Mouse (Mus musculus) frontal cortex, postnatal 36 days (tissue): ENCODE data around the gene Olfr1394.
A peak's percentile ranks its signal among the peaks of the same experiment; 100 is the strongest.
"Not testable (repeated sequence)": the region's sequence is repeated elsewhere in the genome, so short reads cannot be mapped to it uniquely, and the experiment has no call there.

ENCODE experiments used
- DNase-seq, 2 experiments: peaks; one replicate each; pipeline ENCODE4 v3.0.0; 2022; ENCODE audit warnings: low spot score in 2 of 2

The Olfr1394 gene

DNA sequence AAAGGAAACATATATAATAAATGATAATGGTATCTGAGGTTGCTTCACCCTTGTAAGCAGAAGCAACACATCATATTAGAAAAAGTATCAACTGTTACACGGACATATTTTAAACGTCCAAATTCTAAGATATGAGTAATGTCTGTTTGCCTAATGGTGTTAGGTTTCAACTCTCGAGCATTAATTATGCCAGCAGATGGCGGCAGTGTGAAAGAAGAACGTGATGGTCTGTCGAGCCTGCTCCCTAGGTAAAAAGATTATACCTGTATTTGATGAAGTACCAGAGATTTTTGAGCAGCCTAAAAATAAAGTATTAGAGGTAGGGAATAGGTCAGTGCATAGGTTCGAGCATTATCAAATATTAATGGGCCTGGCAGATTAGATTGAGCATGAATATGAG is 35.6 kb downstream of the Olfr1394 start:
- peak; percentile 35 to 82 for DNase-seq

DNA sequence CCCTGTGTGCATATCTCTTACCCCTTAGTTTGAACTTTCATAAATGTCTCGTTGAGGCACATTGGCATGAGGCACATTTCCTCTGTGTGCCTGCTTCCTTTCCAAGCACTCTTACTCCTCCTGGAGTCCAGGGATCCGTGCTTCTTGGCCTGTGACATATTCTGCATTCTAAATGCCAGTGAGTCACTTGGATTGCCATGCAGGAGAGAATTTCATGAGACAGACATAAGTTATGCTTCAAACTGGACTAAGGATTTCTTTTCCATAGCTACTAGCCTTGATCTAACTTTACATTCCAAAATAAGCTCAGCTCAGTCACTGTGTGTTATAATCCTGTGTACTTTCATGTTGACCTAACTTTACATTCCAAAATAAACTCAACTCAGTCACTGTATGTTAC is 36.9 kb downstream of the Olfr1394 start:
- DNase-seq = no peak

DNA sequence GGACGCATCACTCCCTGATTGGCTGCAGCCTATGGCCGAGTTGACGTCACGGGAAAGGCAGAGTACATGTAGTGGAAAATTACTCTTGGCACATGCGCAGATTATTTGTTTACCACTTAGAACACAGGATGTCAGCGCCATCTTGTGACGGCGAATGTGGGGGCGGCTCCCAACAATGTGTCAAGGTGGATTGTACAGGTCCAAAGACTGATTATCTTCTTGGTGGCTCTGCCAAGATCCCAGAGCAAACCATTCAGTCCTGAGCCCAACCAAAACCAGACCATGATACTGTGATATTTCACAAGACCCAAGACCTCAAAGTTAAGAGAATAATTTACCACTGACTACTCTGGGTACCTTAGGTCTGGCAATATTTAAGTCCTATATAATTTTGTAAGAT is 40.6 kb downstream of the Olfr1394 start:
- not testable (repeated sequence) for DNase-seq

DNA sequence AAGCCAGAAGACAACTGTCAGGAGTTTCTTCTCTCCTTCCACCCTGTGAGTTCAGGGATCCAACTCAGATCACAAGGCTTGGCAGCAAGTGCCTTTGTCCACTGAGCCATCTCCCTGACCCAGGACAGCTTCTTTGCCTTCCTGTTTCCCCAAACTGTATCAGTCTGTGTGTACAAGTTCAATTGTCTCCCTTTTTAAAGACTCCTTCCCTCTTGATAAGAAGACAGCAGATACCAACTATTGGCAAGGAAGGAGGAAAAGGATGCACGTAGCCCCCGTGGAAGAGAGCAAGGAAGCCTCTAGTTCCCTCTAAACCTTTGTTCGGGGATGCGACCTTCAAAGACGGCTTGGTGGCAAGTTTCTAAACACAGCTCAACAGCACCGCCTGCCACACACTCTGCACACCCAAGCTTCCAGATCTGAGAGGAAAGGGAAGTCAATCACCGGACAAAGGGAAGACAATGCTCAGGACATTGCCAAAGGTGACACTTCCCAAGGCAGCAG is 41.7 kb downstream of the Olfr1394 start:
- DNase-seq = no peak

DNA sequence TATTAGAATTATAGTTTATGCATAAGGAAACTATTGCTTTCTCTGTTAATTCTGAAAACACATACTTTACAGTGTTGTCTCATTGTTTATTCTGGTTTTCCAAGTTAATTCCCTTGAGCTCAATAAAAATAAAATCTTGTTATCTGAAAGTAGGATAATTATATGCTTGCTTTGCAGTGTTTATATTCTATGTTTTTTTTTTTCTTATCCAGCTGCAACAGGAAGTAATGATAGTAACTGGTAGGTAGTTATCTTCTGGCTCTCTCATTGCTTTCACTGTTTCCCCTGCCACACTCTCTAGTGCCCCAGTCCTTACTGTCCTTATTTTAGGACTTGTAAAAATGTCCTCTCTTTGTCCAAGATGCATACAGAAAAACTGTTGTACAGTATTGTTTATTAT is 46.5 kb downstream of the Olfr1394 start:
- no peak for DNase-seq

DNA sequence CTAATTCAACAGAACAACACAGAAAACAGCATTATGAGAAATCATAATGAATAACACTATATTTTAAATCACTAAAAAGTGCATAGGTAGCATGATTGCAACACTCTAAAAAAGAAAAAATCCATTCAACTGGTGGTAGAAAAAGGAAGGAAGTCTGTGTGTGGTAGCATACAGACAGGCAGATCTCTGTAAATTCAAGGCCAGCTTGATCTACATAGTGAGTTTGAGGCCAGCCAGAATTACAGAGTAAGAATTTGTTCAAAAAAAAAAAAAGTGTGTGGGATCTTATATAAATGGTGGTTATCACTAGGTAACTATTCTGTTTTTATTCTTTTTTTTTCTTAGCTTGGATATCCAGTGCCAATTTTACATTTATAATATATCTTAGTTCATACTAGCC is 47.0 kb downstream of the Olfr1394 start:
- no peak for DNase-seq

DNA sequence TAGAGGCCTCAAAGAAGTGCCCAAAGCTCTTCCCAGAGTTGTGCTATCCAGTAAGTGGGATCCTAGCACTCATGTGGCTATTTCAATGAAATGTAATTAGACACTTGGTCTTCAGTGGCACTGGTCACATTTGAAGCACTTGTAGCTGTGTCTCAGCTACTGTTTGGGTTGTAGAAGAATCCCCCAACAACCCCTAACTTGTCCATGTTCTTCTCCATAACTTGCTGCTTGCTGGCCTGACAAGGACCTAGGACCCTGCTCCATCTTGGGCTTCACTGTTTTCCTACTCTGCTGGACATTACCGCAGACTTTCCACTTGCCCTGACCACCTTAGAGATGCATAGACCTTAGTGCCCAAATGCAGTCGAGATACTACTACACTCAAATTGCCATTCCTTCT is 47.9 kb downstream of the Olfr1394 start:
- DNase-seq = no peak

DNA sequence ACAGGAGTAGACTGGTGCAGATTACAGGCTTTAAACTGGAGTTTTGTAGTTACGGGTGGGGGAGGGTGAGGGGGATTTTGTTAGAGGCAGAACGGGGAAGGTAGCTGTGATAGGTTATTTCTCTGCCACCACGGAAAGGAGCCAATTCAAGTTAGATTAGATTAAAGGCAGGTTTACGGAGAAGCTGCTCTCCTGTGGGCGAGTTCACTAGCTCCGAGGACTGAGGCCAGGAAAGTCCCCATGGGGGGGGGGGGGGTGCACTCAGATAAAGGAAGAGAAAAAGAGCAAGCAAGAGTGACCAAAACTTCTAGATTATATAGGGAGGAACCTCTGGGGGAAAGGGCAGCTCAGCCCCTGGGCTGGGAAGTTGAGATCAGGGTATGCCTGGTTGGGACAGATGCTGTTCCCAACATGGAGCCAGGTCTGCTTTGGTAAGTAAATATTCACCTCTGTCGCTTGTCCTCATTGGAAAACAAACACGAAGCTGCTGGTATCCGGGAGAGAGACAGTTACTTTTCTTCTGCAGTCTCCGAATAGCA is 48.4 kb downstream of the Olfr1394 start:
- DNase-seq = no peak

DNA sequence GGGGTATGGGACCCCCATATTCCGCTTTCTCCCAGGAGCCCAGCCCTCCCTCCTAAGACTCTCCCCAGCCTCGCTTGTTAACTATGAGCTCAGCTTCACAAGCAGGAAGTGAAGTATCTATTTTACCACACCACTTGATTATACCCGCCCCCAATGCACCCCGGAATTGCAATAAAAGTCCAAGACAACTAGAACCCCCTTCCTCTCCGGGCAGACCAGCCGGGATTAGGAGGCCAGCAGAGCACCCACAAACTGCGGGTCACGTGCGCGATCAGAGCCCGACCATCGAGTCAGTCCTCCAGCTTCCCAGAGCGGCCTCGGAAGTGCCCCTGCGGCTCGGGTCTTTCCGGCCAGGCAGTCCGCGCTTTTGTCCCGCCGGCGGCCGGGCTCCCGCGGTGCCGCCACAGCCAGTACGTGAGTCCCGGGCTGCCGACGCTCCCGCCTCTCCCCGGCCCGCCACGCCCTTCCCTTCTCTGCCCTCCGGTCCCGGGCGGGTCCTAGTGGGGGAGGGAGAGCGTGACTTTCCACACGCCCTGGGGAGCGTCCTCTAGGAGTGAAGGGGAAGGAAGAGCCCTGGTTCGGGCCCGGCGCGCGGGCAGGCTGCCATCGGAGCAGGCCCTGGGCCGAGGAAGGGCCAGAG is 49.1 kb downstream of the Olfr1394 start, which contains the start of gene Zfp62:
Zfp62 (plus strand) TSS at position 164 of the 640 bp plus-strand sequence.
- DNase-seq = peak; percentile 95 to 96

DNA sequence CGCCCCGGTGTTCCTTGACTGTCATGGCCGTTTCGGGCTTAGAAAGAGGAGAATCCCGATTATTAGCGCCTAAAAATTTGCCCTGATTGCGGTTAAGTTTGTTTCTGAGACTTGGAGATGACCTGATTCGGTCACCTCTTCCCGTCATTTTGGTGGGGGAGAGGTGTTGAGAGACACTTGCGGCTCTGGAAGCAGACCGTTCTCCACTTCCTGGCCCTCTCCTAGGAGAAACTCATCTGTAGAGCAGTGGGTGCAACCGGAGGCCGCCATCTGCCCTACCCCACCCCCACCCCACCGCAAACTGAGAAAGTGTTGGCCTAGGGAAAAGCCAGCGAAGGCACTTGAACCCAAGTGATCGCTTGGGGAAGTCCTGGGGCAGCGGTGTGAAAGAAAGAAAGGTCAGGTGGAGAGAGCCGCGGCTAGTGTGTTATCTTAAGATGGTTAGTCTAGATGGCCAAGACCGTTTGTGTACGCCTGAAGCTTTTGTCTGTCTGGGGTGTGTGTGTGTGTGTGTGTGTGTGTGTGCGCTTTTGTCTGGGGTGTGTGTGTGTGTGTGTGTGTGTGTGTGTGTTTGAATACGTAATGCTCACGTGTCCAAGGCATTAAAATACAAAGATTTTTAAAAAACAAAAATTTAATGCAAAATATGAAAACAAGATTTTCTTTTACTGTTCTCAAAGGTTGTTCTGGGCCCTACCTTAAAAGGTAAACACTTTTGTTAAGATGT is 49.8 kb downstream of the Olfr1394 start:
- no peak for DNase-seq

DNA sequence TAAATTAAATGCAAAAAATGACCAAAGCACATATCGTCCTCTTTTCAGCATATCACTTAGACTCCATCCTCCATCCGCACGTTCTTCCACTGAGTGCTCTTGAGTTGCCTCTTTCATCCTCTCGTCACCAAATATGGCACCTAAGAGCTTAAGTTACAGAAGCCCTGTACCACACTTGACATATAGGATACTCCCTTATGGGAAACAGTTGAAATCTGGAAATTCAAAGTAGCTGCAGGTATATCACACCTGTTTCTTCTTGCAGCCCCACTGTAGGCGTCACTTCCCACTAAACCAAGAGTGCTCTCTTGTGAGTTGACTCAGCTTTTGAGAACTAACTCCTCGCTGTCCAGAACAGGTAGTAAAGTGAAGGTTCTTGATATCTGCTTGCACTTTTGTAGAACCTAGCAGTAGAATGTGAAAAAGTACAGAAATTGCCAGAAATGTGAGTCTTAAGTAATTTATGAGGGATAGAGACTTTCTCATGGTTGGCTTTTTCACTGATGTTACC is 51.0 kb downstream of the Olfr1394 start:
- DNase-seq = no peak

DNA sequence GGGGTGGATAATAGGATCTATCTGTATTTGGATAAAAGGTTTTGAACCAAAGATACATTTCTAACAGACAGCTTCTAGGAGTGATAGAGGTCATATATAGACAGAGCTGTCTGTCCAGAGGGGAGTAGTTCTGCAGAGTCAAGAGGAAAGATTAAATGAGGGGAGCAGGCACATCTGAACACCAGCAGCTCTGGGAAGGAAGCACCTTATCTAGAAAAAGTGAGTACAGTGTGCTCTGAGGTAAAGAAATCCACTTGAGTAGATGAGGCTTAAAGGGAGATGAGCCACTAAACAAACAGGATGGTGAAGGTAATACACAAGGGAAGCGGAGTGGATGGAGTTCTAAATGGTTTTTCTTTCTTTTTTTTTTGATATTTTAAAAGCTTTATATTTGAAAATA is 53.3 kb downstream of the Olfr1394 start:
- no peak for DNase-seq
